Mouse (Mus musculus): ENCODE data around the gene Foxred2. TPM values are rescaled to one million over a fixed set of nuclear protein-coding genes. Genes with fewer than 3 reads are reported as not detected.
A peak's percentile ranks its signal among the peaks of the same experiment; 100 is the strongest.

Gene Foxred2
- 0.90 and 1.7 TPM in 2 replicates for polyA plus RNA-seq (2012; rRNA removed)

- Histone ChIP-seq H3K36me3 (ENCODE audit: control insufficient read depth, insufficient read depth, low read length) (peaks cover 29% of the 10 kb centered on the region), H3K27ac (ENCODE audit: insufficient read depth, low read depth, low read length) (no peak within 1 kb of the TSS)
Observed at GRCm38 (mm10) chr15:77956404-77956901, at the start of gene Foxred2. Foxred2 (minus strand) TSS chr15:77956722.

DNA sequence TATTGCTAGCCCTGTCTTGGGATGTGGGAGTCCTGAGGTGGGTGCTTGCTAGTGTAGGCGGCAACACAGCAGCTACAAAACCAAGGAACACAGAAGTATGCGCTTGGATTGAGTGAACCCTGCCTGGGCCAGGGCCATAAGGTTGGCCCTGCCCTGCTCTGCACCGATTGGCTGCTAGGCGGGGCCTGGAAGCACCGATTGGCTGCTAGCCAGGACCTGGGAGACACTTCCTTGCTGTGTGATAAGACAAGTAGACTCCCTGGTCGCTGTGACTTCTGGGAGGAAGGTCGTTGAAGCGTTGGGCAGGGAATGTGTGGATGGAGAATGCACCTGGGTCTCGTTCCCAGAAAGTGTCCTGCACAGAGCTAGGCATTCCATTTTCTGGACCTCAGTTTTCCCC lies 47.4 kb upstream of the Foxred2 start:
- Histone ChIP-seq H3K4me1 (ENCODE audit: control insufficient read depth, insufficient read depth, insufficient read length, low read length) (peaks cover 3% of the 10 kb centered on the region; the same call in 1 of the 2 replicates), H3K36me3 (ENCODE audit: control insufficient read depth, insufficient read depth, low read length) (no peaks in the 10 kb centered on the region), H3K4me3 (ENCODE audit: low read depth, low read length) (no peak overlapping the region), H3K27ac (ENCODE audit: insufficient read depth, low read depth, low read length) (no peak overlapping the region), H3K27me3 (ENCODE audit: control insufficient read depth, insufficient read depth, low read length) (no peaks in the 10 kb centered on the region)
- TF ChIP-seq POLR2A (IDR thresholded peaks at IDR 0.05; ENCODE audit: low read depth, low read length), result no peak
- TF ChIP-seq CTCF (IDR thresholded peaks at IDR 0.05; ENCODE audit: extremely low read depth, insufficient read length, insufficient replicate concordance, low read depth, low read length), result no peak
- WGBS, result 8% methylated on average over 9 of the region's 9 CpGs

More at GRCm38 (mm10) chr15:77956404-77956901, at the start of gene Foxred2:
- H3K4me3 ChIP-seq (ENCODE audit: low read depth, low read length), result peak within 1 kb of the TSS; percentile 68
- H3K27me3 ChIP-seq (ENCODE audit: control insufficient read depth, insufficient read depth, low read length), result peaks cover 5% of the 10 kb centered on the region; the same call in 1 of the 2 replicates
- no peak for TF ChIP-seq POLR2A (IDR thresholded peaks at IDR 0.05; ENCODE audit: low read depth, low read length)
- no peak for TF ChIP-seq CTCF (IDR thresholded peaks at IDR 0.05; ENCODE audit: extremely low read depth, insufficient read length, insufficient replicate concordance, low read depth, low read length)
- WGBS, result under 1% methylated on average over 39 of the region's 39 CpGs
- H3K4me1 ChIP-seq (ENCODE audit: control insufficient read depth, insufficient read depth, insufficient read length, low read length), result peaks cover 14% of the 10 kb centered on the region

- no peak for TF ChIP-seq CTCF (IDR thresholded peaks at IDR 0.05; ENCODE audit: extremely low read depth, insufficient read length, insufficient replicate concordance, low read depth, low read length)
- no peak for TF ChIP-seq POLR2A (IDR thresholded peaks at IDR 0.05; ENCODE audit: low read depth, low read length)
- WGBS, result 36% methylated on average over 5 of the region's 5 CpGs
- H3K4me3 ChIP-seq (ENCODE audit: low read depth, low read length), result no peak overlapping the region
Observed at GRCm38 (mm10) chr15:78001400-78001799, 44.9 kb upstream of the Foxred2 start.

DNA sequence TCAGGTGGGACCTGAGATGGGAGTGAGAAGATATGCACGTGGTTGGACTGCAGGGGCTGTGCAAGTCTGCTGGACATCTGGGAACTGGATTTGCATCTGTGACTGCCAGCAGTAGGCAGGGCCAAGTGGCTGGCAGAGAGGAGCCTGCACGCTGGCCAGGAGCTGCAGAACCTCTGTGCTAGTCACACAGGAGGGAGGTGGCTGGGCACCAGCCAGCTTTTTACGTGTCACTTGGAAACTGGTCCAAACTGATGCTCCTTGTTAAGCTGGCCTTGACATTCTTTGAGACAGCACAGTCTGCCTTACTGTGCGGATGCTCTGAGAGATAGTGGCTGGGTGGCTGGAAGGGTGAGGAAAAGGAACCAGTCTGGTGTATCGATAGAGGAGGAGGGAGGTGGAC lies 32.0 kb upstream of the Foxred2 start:
- Histone ChIP-seq H3K4me3 (ENCODE audit: low read depth, low read length) (no peak overlapping the region), H3K36me3 (ENCODE audit: control insufficient read depth, insufficient read depth, low read length) (no peaks in the 10 kb centered on the region), H3K27me3 (ENCODE audit: control insufficient read depth, insufficient read depth, low read length) (no peaks in the 10 kb centered on the region), H3K27ac (ENCODE audit: insufficient read depth, low read depth, low read length) (no peak overlapping the region), H3K4me1 (ENCODE audit: control insufficient read depth, insufficient read depth, insufficient read length, low read length) (no peaks in the 10 kb centered on the region)
- TF ChIP-seq POLR2A (IDR thresholded peaks at IDR 0.05; ENCODE audit: low read depth, low read length) (no peak), CTCF (IDR thresholded peaks at IDR 0.05; ENCODE audit: extremely low read depth, insufficient read length, insufficient replicate concordance, low read depth, low read length) (no peak)
- WGBS, result 57% methylated on average over 5 of the region's 5 CpGs

More at GRCm38 (mm10) chr15:78001400-78001799, 44.9 kb upstream of the Foxred2 start:
- H3K4me1 ChIP-seq (ENCODE audit: control insufficient read depth, insufficient read depth, insufficient read length, low read length), result peaks cover 3% of the 10 kb centered on the region; the same call in 1 of the 2 replicates
- H3K27ac ChIP-seq (ENCODE audit: insufficient read depth, low read depth, low read length), result no peak overlapping the region
- no peaks in the 10 kb centered on the region for H3K36me3 ChIP-seq (ENCODE audit: control insufficient read depth, insufficient read depth, low read length)
- H3K27me3 ChIP-seq (ENCODE audit: control insufficient read depth, insufficient read depth, low read length), result no peaks in the 10 kb centered on the region

GRCm38 (mm10) chr15:77983391-77983790 lies 26.9 kb upstream of the Foxred2 start:
- WGBS, result 17% methylated on average over 3 of the region's 3 CpGs
- Histone ChIP-seq H3K4me3 (ENCODE audit: low read depth, low read length) (no peak overlapping the region), H3K4me1 (ENCODE audit: control insufficient read depth, insufficient read depth, insufficient read length, low read length) (no peaks in the 10 kb centered on the region), H3K27ac (ENCODE audit: insufficient read depth, low read depth, low read length) (no peak overlapping the region), H3K36me3 (ENCODE audit: control insufficient read depth, insufficient read depth, low read length) (no peaks in the 10 kb centered on the region), H3K27me3 (ENCODE audit: control insufficient read depth, insufficient read depth, low read length) (no peaks in the 10 kb centered on the region; the same call in 1 of the 2 replicates)
- TF ChIP-seq CTCF (IDR thresholded peaks at IDR 0.05; ENCODE audit: extremely low read depth, insufficient read length, insufficient replicate concordance, low read depth, low read length) (no peak), POLR2A (IDR thresholded peaks at IDR 0.05; ENCODE audit: low read depth, low read length) (no peak)

- H3K27ac ChIP-seq (ENCODE audit: insufficient read depth, low read depth, low read length), result no peak overlapping the region
- H3K27me3 ChIP-seq (ENCODE audit: control insufficient read depth, insufficient read depth, low read length), result no peaks in the 10 kb centered on the region; the same call in 1 of the 2 replicates
- 26% methylated on average over 18 of the region's 18 CpGs for WGBS
- no peaks in the 10 kb centered on the region for H3K4me1 ChIP-seq (ENCODE audit: control insufficient read depth, insufficient read depth, insufficient read length, low read length)
- no peaks in the 10 kb centered on the region for H3K36me3 ChIP-seq (ENCODE audit: control insufficient read depth, insufficient read depth, low read length)
- no peak overlapping the region for H3K4me3 ChIP-seq (ENCODE audit: low read depth, low read length)
- no peak for TF ChIP-seq POLR2A (IDR thresholded peaks at IDR 0.05; ENCODE audit: low read depth, low read length)
- TF ChIP-seq CTCF (IDR thresholded peaks at IDR 0.05; ENCODE audit: extremely low read depth, insufficient read length, insufficient replicate concordance, low read depth, low read length), result peak; percentile 69; the same call in 1 of the 2 replicates
Observed at GRCm38 (mm10) chr15:77982195-77982939, 25.8 kb upstream of the Foxred2 start.

GRCm38 (mm10) chr15:77981181-77981680 lies 24.7 kb upstream of the Foxred2 start:
- Histone ChIP-seq H3K4me1 (ENCODE audit: control insufficient read depth, insufficient read depth, insufficient read length, low read length) (no peaks in the 10 kb centered on the region), H3K27me3 (ENCODE audit: control insufficient read depth, insufficient read depth, low read length) (no peaks in the 10 kb centered on the region; the same call in 1 of the 2 replicates), H3K36me3 (ENCODE audit: control insufficient read depth, insufficient read depth, low read length) (no peaks in the 10 kb centered on the region), H3K27ac (ENCODE audit: insufficient read depth, low read depth, low read length) (no peak overlapping the region), H3K4me3 (ENCODE audit: low read depth, low read length) (no peak overlapping the region)
- 52% methylated on average over 5 of the region's 5 CpGs for WGBS
- TF ChIP-seq POLR2A (IDR thresholded peaks at IDR 0.05; ENCODE audit: low read depth, low read length), result no peak
- TF ChIP-seq CTCF (IDR thresholded peaks at IDR 0.05; ENCODE audit: extremely low read depth, insufficient read length, insufficient replicate concordance, low read depth, low read length), result no peak

Measured in small intestine, adult 2 months (tissue).